Mouse (Mus musculus): ENCODE data around the gene Ap2a2.
"Not testable (repeated sequence)": the region's sequence is repeated elsewhere in the genome, so short reads cannot be mapped to it uniquely, and the experiment has no call there.

Ap2a2 gene

DNA sequence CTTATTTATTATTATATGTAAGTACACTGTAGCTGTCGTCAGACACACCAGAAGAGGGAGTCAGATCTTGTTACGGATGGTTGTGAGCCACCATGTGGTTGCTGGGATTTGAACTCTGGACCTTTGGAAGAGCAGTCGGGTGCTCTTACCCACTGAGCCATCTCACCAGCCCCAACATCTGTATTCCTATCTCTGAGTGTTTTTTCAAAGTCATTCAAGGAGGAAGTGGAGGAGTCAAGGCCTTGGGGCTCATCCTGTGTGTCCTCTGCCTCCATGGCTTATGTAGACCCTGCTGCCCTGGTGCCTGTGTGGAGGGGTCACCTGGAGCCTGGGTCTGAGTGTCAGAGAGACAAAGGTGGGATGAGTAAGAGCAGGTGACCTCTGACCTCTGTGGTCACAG is 107.1 kb downstream of the Ap2a2 start:
- DNase-seq, result not testable (repeated sequence)

DNA sequence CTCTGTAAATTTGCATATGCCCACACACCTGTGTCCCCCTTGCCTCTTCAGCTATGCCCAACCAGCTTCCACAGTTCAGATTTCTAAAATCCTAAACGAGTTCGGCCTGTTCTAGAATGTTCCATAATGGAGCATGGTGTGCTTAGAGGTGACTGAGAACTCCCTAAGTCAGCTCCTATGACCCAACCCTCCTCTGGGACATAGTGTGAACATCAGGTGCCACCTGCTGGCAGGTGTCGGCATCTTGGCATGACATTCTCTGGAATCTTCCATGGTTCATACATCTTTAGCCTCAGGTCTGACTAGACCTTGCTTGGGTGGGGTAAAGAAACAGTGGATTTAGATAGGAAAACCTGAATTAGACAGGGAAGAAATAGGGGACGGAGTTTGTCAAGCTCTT is 109.0 kb downstream of the Ap2a2 start:
- no peak for DNase-seq

DNA sequence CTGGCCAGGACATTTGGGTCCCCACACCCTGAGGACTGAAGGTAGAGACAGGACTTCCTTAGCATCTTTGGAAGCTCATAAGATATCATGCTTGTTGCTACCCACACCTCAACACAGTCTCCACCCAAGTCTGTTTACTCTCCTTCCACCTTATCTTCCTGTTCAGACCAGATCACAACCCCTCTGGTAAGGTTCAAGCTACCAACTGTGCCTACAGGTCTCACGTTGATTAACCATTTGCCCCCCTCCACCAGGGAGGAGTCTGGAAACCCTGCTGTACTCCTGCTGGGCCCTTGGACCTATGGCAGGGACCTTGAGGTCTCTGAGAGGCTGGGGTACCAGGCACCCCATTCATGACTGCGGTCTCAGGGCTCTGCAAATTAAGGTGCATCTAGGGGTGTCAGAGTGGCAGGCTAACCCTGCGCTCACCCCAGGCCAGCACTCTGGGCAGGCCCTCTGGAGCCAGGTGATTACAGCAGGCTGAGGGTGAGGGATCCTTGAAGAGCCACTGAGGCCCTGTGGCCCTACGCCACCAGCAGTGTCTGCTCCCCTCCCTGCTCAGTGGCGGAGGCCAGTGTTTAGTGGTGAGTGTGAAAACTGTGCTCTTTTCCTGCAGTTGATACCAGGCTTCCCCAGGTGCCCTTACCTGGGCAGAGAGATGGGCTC is 109.8 kb downstream of the Ap2a2 start:
- no peak for DNase-seq

DNA sequence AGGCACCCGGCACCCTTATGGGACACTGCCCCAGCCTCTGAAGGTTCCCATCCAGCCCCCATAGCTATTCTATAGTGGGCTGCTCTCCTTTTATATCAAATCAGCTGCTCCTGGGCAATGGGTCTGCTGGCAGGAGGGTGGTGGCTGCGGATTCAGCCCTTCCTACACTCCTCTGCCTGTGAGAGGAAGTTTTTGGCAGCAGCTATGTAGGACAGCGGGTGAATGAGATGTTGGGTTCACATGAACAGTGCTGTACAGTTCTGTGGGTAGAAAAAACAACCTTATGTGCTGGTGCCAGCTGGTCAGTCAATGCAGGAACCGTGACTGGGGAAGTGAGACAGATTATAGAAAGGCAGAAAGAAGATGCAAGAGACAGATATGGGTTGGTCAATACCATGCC is 116.9 kb downstream of the Ap2a2 start:
- DNase-seq, result no peak

Data from cerebellum, adult 11 months (tissue).